ENCODE assay signal across 10 mouse cellular contexts in the genomic region with DNA sequence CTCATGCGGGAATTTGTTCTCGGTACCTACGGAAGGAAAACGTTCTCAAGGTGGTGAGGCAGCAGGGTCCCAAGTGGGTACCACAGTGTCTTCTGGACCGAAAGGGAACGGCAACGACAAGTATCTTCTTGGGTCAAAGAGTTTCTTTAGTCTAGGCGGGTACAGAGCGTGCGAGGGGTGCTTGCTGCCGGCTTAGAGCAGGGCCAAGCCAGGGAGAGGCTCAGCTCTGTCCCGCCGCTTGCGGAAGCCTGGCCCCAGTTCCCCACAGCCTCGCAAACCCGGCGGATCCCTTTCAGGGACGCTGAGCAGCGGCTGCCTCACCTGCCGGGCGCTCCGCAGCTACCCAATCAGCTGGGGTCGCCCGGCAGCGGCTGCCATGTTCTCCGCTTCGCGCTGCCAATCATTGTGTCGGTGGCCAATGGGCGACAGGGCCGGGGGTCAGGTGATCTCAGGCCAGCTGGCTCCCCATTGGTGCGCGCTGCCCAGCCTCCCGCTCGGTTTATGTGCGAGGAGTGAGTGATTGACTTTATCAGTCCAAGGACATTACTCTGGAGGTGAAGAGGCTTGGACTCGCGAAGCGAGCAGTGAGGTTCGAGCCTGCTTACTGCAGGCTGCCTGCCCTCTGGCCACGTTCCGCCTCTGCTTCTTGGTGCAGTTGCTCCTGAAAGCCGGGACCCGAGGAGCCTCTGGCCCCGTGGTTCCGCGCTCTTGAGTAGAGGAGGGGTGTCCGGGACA. TPM values are rescaled to one million over a fixed set of nuclear protein-coding genes. Genes with fewer than 3 reads are reported as not detected.
A peak's percentile ranks its signal among the peaks of the same experiment; 100 is the strongest.
DNase-seq lines count a peak whose midpoint lies in the region; ATAC-seq and TF ChIP-seq lines count a peak whose summit lies in the region.
"Had no signal": no experiment of that assay in that cellular context is flagged by ENCODE, and none has a peak within 500 bp of the region (broad histone marks: within the 10 kb centered on the region; RNA-seq: fewer than 3 reads in every experiment).

No protein-coding gene starts in this region.

- intact Hi-C loops in heart, postnatal 25 days (cut with DNase I): no loop called here

- H3K9ac ChIP-seq in forebrain, embryonic 11.5 days (ENCODE audit: low read length): peak overlapping the region; percentile 72
- peak overlapping the region; percentile 61; the same call in 1 of the 2 replicates for H3K9ac ChIP-seq in hindbrain, embryonic 12.5 days
- H3K9ac ChIP-seq in liver, adult 2 months (ENCODE audit: low read depth, low read length): no peak overlapping the region

- TF ChIP-seq POLR2A in liver, adult 2 months (IDR thresholded peaks at IDR 0.05; ENCODE audit: extremely low read depth, insufficient read depth, low read length): no peak

- no peaks in the 10 kb centered on the region for H3K36me3 ChIP-seq in forebrain, embryonic 11.5 days (ENCODE audit: control insufficient read depth, insufficient read depth, low read length)
- H3K36me3 ChIP-seq in hindbrain, embryonic 12.5 days: no peaks in the 10 kb centered on the region
- no peaks in the 10 kb centered on the region for H3K36me3 ChIP-seq in liver, adult 2 months (ENCODE audit: control insufficient read depth, insufficient read depth, low read length)

- peak overlapping the region; percentile 49 for H3K4me3 ChIP-seq in forebrain, embryonic 11.5 days (ENCODE audit: low read depth, low read length)
- H3K4me3 ChIP-seq in hindbrain, embryonic 12.5 days: peak overlapping the region; percentile 43
- peak overlapping the region; percentile 35; the same call in 1 of the 2 replicates for H3K4me3 ChIP-seq in liver, adult 2 months (ENCODE audit: insufficient read depth, low read depth, low read length)

- TF ChIP-seq CTCF in liver, adult 2 months (IDR thresholded peaks at IDR 0.05; ENCODE audit: low read depth, low read length): no peak

- peak; percentile 96 for ATAC-seq in forebrain, embryonic 11.5 days (replicated peaks; ENCODE audit: low FRiP score)
- peak; percentile 95 for ATAC-seq in hindbrain, embryonic 12.5 days (ENCODE audit: low FRiP score)

- peak; percentile 93 for DNase-seq in heart, adult 11 months
- DNase-seq in heart, postnatal 25 days (ENCODE audit: low spot score): no peak
- peak; percentile 91 for DNase-seq in brain, adult 2 months (ENCODE audit: low read depth, low spot score)
- DNase-seq in forebrain, embryonic 11.5 days (ENCODE audit: low spot score): peak; percentile 91
- peak; percentile 12 for DNase-seq in liver, adult 2 months (ENCODE audit: extremely low read depth, low read depth, low spot score)
- peak; percentile 51 for DNase-seq in retina, postnatal 7 days (ENCODE audit: low read depth, low spot score)
- no peak for DNase-seq in c-Kit-positive CD71-positive TER-119-positive erythroid progenitor cells, embryonic 14.5 days (ENCODE audit: low spot score)

- no peaks in the 10 kb centered on the region for H3K9me3 ChIP-seq in forebrain, embryonic 11.5 days (ENCODE audit: control insufficient read depth, low read length)
- H3K9me3 ChIP-seq in hindbrain, embryonic 12.5 days (replicated peaks): no peaks in the 10 kb centered on the region

- H3K4me2 ChIP-seq in forebrain, embryonic 11.5 days (ENCODE audit: low read depth, low read length, severe bottlenecking): peak overlapping the region; percentile 60
- H3K4me2 ChIP-seq in hindbrain, embryonic 12.5 days (replicated peaks): peak overlapping the region; percentile 56

- H3K27ac ChIP-seq in forebrain, embryonic 11.5 days (ENCODE audit: low read depth, low read length): peak overlapping the region; percentile 83
- peak overlapping the region; percentile 78 for H3K27ac ChIP-seq in hindbrain, embryonic 12.5 days
- H3K27ac ChIP-seq in liver, adult 2 months (replicated peaks; ENCODE audit: insufficient read depth, low read depth, low read length): no peak overlapping the region

- peaks cover 2% of the 10 kb centered on the region; the same call in 1 of the 2 replicates for H3K27me3 ChIP-seq in forebrain, embryonic 11.5 days (ENCODE audit: control insufficient read depth, insufficient read depth, low read length)
- H3K27me3 ChIP-seq in hindbrain, embryonic 12.5 days: peaks cover 22% of the 10 kb centered on the region
- peaks cover 16% of the 10 kb centered on the region; the same call in 1 of the 2 replicates for H3K27me3 ChIP-seq in liver, adult 2 months (ENCODE audit: control insufficient read depth, insufficient read depth, low read length)

- H3K79me2 ChIP-seq in liver, adult 2 months (ENCODE audit: control insufficient read depth, insufficient read depth, low read length): no peaks in the 10 kb centered on the region

- 20% methylated on average over 48 of the region's 48 CpGs for WGBS in forebrain, embryonic 11.5 days
- WGBS in hindbrain, embryonic 12.5 days: 24% methylated on average over 48 of the region's 48 CpGs
- WGBS in liver, adult 2 months: 2% methylated on average over 47 of the region's 48 CpGs

- H3K4me1 ChIP-seq in forebrain, embryonic 11.5 days (replicated peaks; ENCODE audit: control insufficient read depth, insufficient read depth, low read length): no peaks in the 10 kb centered on the region
- H3K4me1 ChIP-seq in hindbrain, embryonic 12.5 days: no peaks in the 10 kb centered on the region
- H3K4me1 ChIP-seq in liver, adult 2 months (ENCODE audit: control insufficient read depth, insufficient read depth, low read length): no peaks in the 10 kb centered on the region; the same call in 1 of the 2 replicates

RNA-seq across cellular contexts. Expression of a gene that starts 7.8 kb away (rescaled TPM):
- total RNA-seq in heart, postnatal 25 days (2021): not detected
- polyA plus RNA-seq in forebrain, embryonic 11.5 days (2014; fragmentation: Nextera tagmentation; extraction: Ambion mirVana): 32.4 and 36.1 TPM in 2 replicates
- 27.5 and 31.5 TPM in 2 replicates for polyA plus RNA-seq in hindbrain, embryonic 12.5 days (2016; fragmentation: Nextera tagmentation; extraction: Ambion mirVana)
- not detected in 2 replicates for total RNA-seq in liver, adult 2 months (2014; rRNA removed)
- not detected in 2 replicates for polyA plus RNA-seq in liver, adult 2 months (2012; rRNA removed)
- polyA plus RNA-seq: C2C12; gonadal fat pad, adult 2 months had no signal

Comparison
In these comparisons a context has a peak if more than half of its experiments do, and no peak if none do; other contexts are left out.
1. DNase-seq: peak in heart, adult 11 months (single experiment), brain, adult 2 months (single experiment), forebrain, embryonic 11.5 days (single experiment), liver, adult 2 months (single experiment) and retina, postnatal 7 days (single experiment); none in heart, postnatal 25 days (single experiment) and c-Kit-positive CD71-positive TER-119-positive erythroid progenitor cells, embryonic 14.5 days (single experiment).
2. RNA of a gene that starts 7.8 kb away (polyA plus RNA-seq): 32.4 to 36.1 TPM in forebrain, embryonic 11.5 days and 27.5 to 31.5 TPM in hindbrain, embryonic 12.5 days; not detected in liver, adult 2 months; every median in the first group is over 10 times any median in the second.
3. Peak in every context shown above with its lines, with median percentiles within 50 percentile points of each other: H3K4me3 ChIP-seq.